Mouse (Mus musculus) thymus, postnatal 14 days (tissue): ENCODE results near the gene Crisp1.

ENCODE experiments used
- DNase-seq: peaks from one replicate; pipeline ENCODE4 v3.0.0; 2021

The Crisp1 gene

GRCm38 (mm10) chr17:40319062-40319461 lies at the start of gene Crisp1:
Gene Crisp1, minus strand, starts transcription at chr17:40319207.
- no peak for DNase-seq

- no peak for DNase-seq
These were observed 23.5 kb upstream of the Crisp1 start for GRCm38 (mm10) chr17:40342497-40343009.

GRCm38 (mm10) chr17:40285435-40285834 lies 33.6 kb downstream of the Crisp1 start:
- DNase-seq, result no peak

- DNase-seq, result no peak
These were observed 43.5 kb downstream of the Crisp1 start for GRCm38 (mm10) chr17:40275519-40275918.

GRCm38 (mm10) chr17:40274906-40275470 lies 44.0 kb downstream of the Crisp1 start:
- DNase-seq, result no peak

GRCm38 (mm10) chr17:40252487-40252886 lies 66.5 kb downstream of the Crisp1 start:
- no peak for DNase-seq
